Mouse (Mus musculus) ES-E14 (cell line): ENCODE results near the gene Hsd11b1.

ENCODE experiments used
- CHD2 ChIP-seq: IDR thresholded peaks from 2 replicates; pipeline ENCODE4 v1.6.1; 2014; ENCODE audit warnings: mild to moderate bottlenecking, low read depth, low read length, inconsistent platforms
- HCFC1 ChIP-seq: IDR thresholded peaks from 2 replicates; pipeline ENCODE4 v1.6.1; 2012; ENCODE audit warnings: low read length, inconsistent platforms, borderline replicate concordance; ENCODE audit not compliant: insufficient read depth
- MAFK ChIP-seq: IDR thresholded peaks from 2 replicates; pipeline ENCODE4 v1.6.1; 2014; ENCODE audit warnings: mild to moderate bottlenecking, low read depth, low read length, inconsistent platforms; ENCODE audit not compliant: insufficient read depth

DNA sequence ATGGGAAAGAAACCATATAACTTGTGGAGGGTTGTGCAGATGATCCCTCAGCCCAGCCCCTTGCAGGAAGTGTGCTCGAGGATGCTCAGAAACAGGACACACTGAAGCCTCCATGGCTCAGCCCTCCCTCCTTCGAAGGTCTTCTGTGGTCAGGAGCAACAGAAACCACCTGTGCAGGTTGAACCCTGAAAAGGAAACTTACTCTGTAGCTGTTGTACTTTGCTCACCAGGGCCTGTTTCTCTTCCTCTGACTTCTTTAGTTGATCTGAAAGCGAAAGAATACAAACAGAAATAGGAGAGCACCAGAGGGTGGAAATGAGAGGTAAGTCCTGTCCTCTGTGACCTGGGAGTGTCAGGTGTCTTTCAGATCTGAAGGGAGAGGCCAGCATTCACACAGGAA, 82.8 kb downstream of the Hsd11b1 start:
- TF ChIP-seq HCFC1: no peak
- TF ChIP-seq MAFK: no peak
- TF ChIP-seq CHD2: no peak
